Mouse (Mus musculus) thymus, postnatal 4 days (tissue): ENCODE measurements at regions not wholly inside any gene's neighbourhood (a gene's known extent, or its start where the extent isn't known, plus 50 kb on each side); places are given as distances from the start of the nearest gene placed in this dataset.
"Not testable (repeated sequence)": the region's sequence is repeated elsewhere in the genome, so short reads cannot be mapped to it uniquely, and the experiment has no call there.

Source experiments
- DNase-seq: peaks from one replicate; pipeline ENCODE4 v3.0.0; 2021

DNA sequence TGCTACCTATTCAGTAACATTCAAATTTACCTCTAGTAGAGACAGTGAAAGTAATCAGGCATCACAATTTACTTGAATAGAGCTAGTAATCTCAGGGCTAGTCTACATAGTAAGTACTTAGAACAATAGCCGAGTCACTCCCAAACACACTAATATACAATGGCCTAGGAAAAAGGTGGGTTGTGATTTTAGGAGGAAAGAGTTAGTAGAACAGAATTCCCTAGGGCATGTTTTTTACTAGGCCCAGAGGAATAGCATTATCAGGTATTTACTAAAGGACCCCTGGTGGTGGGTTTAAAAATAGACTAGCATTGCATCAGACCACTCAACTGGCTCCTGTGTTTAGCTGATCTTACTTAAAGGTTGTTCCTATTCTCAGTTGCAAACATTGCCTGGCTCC lies 535.8 kb downstream of the Mat2b start:
- DNase-seq: not testable (repeated sequence)

DNA sequence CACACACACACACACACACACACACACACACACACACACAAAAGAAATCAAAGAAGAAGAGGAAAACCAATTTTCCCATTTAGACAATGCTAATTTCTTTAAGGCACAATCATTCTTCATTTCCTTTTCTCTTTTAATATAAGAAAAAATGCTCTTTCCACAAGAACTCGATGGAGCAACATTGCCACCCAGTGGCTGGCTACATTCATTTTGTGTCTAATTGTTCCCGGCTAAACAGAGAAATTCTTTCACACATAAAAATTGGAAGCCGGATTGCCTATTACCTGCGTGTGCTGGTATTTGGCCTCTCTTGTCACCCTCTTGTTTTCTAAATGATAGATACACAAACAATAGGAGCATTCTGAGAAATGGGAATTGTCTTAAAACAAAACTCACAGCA lies 545.7 kb downstream of the Mat2b start:
- DNase-seq: peak; percentile 9

- DNase-seq: no peak
Observed at GRCm38 (mm10) chr11:40137803-40138202, 557.2 kb downstream of the Mat2b start.

GRCm38 (mm10) chr11:40102613-40103012 lies 592.4 kb downstream of the Mat2b start:
- no peak for DNase-seq

GRCm38 (mm10) chr11:40074317-40074716 lies 620.7 kb downstream of the Mat2b start:
- no peak for DNase-seq

DNA sequence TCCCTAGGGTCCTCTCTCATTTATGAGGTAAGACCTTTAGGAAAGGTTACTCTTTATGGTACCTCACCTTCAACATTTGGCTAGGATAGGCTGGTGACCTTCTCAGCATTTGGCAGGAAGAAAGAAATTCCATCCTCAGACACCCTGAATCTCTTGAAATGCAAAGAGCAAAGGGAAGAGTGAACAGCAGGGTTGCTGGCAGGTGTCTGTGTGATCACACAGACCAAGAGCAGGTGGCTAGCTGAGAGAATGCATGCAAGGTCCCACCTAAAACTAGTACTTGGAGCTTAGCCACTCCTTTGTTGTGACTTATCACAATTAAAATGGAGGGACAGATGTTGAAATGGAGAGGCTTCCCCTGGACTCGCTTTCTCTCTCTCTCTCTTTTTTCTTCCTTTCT lies 644.5 kb downstream of the Mat2b start:
- no peak for DNase-seq

- no peak for DNase-seq
Observed at GRCm38 (mm10) chr11:40027511-40027910, 667.5 kb downstream of the Mat2b start.

DNA sequence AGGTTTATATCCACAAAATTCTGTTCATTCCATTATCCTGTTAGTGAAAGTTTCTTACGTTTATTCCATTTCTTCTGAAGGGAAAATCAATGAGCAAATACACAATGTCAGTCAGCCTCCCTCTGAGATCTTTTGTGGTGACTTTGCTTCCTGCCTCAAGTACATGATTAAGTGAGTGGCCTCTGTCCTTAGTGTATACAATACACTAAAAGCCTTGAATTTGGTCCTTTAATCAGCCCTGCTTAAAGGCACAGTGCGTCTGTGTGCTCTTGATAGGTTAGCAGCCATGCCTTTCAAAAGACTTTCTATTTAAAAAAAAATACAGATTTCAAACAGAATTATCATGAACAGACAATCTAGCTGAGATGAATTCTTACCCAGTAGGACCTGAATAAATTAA lies 695.5 kb downstream of the Mat2b start:
- no peak for DNase-seq

DNA sequence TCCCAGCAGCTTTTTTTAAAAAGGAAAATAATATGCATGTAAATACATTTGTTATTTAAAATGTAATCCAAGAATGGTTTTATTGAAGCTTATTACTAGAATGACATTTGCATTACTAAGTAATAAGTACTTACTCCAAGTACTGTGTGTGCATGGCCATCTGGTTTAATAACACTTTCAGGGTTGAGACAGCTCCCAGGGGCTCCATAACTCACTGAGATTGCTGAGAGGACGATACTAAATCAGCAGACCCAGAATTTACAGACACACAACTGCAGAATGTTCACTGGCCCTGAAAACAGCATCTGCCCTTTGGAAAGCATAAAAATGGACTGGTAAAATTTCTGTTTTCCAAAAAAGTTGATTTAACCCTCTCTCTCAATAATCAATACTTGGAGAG lies 696.4 kb downstream of the Mat2b start:
- DNase-seq: no peak

GRCm38 (mm10) chr11:39972585-39972984 lies 722.4 kb downstream of the Mat2b start:
- no peak for DNase-seq

GRCm38 (mm10) chr11:39963705-39964104 lies 731.3 kb downstream of the Mat2b start:
- DNase-seq: no peak

DNA sequence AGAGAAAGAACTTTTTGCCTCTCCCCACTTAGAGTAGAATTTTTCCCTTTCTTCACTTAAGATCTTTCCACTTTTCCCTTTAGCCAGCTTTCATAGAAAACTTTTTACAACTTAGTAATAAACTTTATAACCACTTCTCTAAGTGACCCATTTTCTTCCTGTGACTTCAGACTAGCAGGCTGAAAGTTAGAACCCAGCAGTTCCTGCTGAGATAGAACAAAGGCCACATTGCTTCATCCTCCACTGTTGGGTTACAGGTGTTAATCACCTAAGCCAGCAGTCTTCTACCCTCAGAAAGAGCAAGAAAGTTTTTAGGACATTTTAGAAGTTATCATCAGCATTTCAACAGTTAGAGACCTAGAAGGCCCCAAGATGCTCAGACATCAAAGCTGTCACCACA lies 740.6 kb downstream of the Mat2b start:
- DNase-seq: no peak

DNA sequence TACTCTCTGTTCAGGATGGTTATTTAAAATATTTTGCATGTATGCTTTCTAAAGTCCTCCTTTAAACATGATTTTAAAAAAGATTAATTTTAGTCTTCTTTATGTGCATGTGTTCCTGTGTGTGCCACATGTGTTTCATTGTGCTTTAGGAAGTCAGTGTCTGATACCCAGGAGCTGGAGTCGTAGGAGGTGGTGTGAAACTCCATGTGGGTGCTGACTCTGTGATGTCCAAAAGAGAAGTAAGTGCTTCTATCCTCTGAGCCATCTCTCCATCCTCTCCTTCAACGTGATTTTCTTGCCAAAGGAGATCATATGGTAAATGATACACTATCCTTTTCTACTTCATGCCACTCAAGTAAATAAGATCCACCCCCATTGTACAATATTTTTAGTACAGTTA lies 750.8 kb downstream of the Mat2b start:
- no peak for DNase-seq

DNA sequence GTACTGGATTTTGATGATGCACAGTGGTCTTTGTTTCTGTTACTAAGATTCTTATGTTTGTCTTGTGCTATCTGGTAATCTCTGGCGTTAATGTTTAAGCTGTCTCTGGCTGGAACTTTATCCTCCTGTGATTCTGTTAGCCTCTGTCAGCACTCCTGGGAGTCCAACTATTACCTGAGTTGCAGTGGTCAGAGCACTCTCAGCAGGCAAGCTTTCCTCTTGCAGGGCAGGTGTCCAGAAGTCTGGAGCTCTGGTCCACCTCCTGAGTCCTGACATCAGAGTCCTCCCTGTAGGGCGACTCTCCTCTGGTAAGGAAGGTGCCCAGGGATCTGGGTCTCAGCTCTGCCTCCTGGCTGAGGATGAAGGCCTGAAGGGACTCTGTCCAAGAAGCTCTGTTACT lies 760.8 kb downstream of the Mat2b start:
- DNase-seq: no peak

DNA sequence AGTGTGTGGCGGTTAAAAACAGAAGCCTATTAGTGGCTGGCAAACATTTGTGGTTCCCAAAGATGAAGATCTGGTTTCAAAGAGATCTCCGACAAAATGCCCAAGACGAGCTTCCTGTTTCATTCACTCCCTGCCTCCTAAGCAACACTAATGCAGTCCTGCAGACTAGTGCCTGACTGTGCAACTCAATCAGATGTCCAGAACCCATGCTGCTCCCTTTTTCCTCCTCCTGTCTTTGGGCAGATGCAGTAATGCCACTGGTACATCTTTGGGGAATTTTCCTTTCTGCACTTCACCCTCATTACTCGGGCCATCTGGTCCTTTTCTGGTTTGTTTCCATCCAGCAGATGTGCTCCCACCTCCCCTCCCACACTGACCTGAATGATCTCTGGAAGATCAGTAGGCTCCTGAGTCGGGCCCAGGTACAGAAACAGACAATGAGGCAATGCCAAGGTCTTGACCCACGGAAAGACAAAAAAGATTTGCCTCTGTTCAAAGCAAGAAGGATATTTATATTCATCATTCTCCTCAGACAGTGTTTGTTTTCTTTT lies 771.0 kb downstream of the Mat2b start:
- no peak for DNase-seq

GRCm38 (mm10) chr11:39917716-39918347 lies 777.2 kb downstream of the Mat2b start:
- no peak for DNase-seq

DNA sequence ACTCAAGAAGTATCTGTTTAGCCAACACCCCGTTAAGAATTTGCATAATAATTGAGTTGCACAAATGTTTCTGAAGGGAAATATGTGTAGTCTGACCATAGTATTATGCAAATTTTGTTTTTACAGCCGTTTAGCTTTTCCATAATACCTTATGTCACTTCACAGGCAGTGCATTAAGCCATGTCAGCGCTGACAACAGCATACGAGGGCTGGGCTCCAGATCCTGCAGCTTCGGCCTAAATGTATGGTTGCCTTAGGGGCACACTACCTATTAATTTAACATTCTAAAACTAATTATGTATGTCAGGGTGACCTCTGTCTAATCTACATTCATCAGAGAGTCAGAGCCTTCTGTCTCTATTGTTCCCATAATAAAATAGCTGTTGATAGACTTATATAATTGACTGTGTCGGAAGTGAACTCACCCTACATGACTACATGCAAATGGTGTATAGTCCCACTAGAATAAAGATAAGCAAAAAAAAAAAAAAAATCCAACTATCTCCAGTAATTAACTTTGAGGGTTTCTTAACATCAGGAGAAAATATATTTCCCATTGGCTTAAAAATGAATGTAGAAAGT lies 795.3 kb downstream of the Mat2b start:
- DNase-seq: no peak

DNA sequence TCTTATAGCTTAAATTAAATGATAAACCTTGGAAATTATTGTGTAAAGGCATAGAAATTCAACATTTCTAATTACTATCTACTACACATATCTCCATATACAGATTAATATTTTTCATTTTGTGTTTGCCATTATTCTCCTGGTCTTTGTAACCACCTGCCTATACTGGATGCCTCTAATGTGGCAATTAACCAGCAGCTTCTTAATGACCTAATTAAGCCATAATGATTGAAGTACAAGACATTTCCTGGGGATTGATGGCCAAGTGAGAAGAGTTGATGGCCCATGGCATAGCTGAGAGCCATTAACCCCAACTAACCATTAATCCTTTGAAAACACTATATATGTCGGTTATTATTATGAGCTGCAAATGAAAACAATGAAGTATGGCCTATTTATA lies 811.7 kb downstream of the Mat2b start:
- no peak for DNase-seq

DNA sequence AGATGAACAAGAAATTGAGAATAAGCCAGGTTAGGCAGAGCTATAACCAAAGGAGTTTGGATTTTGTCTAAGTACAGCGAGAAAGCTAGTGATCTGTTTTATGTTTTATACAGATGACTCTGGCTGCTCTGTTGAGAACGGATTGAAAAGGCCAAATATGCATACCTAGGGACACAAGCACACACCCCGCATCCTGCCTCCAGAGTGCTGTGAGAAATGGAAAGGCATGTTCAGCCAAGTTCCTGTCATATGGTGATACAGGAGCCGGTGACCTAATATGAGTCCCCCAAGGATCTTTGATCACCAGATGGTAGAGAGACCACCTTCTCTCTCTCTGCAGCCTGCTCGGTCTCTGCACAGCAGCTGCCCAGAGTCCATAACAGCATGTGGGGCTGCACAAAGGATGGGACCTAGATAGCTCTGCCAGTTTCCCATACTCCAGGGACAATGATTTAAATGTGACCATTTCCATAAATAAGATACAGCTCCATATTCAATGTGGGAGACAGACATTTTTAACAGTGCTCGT lies 826.5 kb downstream of the Mat2b start:
- DNase-seq: no peak
